Mouse (Mus musculus): ENCODE results near the gene Itpr2.

Gene Itpr2

DNA sequence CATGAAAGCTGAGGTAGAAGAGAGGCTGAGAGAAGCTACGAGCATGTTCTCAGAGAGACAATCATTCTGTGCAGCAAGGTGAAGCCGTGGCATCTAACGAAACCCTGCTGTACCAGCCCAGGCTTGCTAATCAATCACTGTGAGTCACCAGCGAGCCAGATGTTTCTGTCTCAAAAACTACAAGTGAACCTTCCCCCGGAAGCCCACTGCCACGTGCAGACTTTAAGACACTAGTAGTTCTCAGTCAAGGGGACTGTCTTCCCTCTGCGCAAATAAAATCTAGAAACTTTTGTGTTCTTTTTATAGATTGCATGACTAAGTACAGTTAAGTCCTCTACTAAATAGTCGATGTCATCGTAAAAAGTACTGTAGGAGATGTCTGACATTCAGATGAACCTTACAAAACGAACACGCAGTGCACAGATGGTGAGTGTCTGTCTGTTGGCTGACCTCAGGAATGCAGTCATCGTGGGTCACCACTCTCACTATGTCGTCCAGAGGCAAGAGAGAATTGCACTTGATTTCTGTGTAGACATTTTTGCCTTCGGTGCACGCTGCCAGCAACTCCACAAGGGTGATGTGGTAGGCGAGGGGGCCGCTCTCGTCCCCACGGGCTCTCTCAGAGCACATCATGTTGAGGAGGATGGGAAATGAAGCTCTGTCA is 177.3 kb downstream of the Itpr2 start:
- ATAC-seq (ENCODE audit: insufficient number of reproducible peaks, low FRiP score, low TSS enrichment) = no peak

DNA sequence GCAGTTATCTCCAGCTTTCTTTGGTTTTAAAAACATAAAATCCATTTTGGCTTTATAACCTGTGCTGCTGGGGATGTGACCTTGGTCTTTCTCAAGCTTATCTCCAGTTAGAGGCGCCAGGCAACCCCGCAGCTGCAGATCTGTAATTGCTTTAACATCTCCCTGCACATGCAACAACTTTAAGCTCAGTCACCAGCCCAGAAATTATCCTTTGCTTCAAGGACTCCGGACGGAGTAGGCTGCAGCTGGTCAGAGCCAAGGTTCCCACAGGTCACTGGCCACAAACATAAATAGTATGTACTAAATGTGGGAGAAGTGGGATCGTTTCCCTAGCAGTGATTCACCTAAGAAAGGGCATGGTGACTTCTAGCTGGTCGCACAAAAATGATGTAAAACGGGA is 179.5 kb downstream of the Itpr2 start:
- no peak for ATAC-seq (ENCODE audit: insufficient number of reproducible peaks, low FRiP score, low TSS enrichment)

DNA sequence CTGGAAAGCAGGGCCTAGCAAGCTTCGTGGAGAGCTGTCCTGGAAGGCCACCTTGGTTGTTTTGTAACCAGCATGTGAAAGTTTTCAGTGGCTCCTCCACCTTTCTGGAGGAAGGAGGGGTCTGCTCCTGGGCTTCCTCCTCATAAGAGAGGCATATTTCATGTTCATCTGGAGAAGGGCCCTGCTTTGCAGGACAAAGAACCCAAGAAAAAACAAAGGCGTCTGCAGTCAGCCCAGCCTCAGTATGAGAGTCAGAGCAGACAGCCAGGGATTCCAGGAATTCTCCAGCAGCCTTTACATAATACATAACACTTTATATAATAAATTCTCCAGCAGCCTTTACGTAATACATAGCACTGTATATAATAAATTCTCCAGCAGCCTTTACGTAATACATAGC is 180.1 kb downstream of the Itpr2 start:
- ATAC-seq (ENCODE audit: insufficient number of reproducible peaks, low FRiP score, low TSS enrichment) = no peak

- no peak for ATAC-seq (ENCODE audit: insufficient number of reproducible peaks, low FRiP score, low TSS enrichment)
Measured at GRCm38 (mm10) chr6:146316415-146316814, 185.6 kb downstream of the Itpr2 start.

DNA sequence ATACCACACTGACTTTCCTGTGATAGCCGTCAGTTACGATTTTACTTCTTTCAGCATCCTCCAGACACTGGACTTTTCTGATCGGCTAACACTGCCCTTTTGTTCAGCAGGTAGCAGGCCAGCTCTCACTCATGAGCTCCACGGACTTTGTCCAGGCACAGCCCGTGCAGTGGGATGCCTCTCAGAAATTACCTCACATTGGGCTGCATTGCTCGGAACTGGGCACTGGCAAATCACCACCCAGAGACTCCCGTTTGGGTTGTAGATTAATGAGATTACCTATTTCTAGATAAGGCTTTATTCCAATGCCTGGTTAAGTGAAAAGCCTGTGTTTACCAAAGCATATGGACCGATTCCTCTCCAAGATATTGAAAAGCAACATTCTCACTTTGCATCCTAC is 186.9 kb downstream of the Itpr2 start:
- ATAC-seq (ENCODE audit: insufficient number of reproducible peaks, low FRiP score, low TSS enrichment) = no peak

DNA sequence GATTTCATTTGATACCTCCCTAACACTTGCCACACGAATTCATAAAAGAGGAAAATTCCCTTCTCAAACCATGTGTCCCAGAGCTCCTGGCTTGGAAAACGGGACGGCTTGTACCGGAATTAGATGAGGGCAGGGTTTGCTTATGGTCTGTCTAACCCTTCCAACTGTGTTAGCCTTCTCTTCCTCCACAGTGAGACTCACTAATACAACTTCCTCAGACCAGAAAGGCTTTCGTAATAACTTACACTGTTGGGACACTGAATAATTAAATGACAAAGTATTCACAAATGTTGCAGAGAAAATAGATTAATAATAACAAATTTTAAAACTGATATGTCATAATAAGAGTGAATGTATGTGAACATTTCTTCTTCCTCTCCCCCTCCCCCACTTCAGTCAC is 187.7 kb downstream of the Itpr2 start:
- ATAC-seq (ENCODE audit: insufficient number of reproducible peaks, low FRiP score, low TSS enrichment) = no peak

DNA sequence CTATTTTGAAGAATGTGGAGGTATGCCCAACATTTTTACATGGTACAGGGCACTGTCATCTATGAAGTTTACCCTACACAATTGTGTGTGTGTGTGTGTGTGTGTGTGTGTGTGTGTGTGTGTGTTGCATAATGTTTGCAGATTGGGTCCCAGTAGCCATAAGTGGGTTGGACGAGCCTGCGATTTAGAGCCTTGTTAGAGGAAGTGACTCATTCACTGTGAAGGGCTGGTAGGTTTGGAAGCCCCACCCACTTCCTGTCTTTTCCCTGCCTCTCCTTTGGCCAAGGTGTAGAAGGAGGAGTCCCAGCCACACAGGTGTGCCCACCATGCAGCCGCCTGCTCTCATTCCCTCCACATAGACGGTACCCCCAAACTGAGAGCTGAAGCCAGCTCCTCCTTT is 188.6 kb downstream of the Itpr2 start:
- ATAC-seq (ENCODE audit: insufficient number of reproducible peaks, low FRiP score, low TSS enrichment) = no peak

- no peak for ATAC-seq (ENCODE audit: insufficient number of reproducible peaks, low FRiP score, low TSS enrichment)
Measured at GRCm38 (mm10) chr6:146310210-146310609, 191.8 kb downstream of the Itpr2 start.

DNA sequence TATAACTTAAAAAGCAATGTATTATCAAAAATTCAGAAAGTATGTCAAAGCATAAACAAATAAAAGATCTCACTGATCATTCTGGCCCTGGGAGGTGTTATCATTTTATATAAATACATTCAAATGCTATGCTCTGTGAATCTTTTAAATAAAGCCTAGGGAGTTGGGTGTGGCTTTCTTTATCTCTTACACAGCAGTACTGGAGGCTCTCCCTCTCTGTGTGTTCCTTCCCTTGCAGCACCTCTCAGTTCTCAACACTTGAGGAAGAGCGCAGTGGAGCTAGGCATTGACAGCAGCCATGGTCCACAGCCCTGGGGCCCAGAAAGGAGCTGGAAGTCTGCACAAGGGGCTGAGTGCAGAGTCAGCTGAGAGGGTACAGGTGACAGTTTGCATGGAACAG is 192.7 kb downstream of the Itpr2 start:
- no peak for ATAC-seq (ENCODE audit: insufficient number of reproducible peaks, low FRiP score, low TSS enrichment)

DNA sequence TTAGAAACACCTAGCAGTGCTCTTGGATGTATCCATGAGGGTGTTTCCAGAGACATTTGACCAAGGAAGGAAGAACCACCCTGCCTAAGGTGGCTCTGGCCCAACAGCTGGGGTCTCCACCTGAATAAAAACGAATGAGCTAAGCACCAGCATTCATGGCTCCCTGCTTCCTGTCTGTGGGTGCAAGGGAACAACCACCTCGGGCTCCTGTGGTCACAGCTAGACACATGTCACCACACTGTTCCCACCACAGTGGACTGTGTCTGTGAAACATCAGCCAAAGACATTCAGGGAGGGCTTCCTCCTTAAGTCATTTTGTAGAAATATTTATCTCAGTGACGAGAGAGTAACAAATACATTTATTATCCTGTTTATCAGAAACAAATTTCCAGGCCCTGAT is 196.0 kb downstream of the Itpr2 start:
- ATAC-seq (ENCODE audit: insufficient number of reproducible peaks, low FRiP score, low TSS enrichment) = no peak

GRCm38 (mm10) chr6:146304088-146304487 is 197.9 kb downstream of the Itpr2 start:
- no peak for ATAC-seq (ENCODE audit: insufficient number of reproducible peaks, low FRiP score, low TSS enrichment)

GRCm38 (mm10) chr6:146303336-146303735 is 198.7 kb downstream of the Itpr2 start:
- ATAC-seq (ENCODE audit: insufficient number of reproducible peaks, low FRiP score, low TSS enrichment) = no peak

GRCm38 (mm10) chr6:146302574-146303130 is 199.4 kb downstream of the Itpr2 start:
- no peak for ATAC-seq (ENCODE audit: insufficient number of reproducible peaks, low FRiP score, low TSS enrichment)

- ATAC-seq (ENCODE audit: insufficient number of reproducible peaks, low FRiP score, low TSS enrichment) = no peak
Measured at GRCm38 (mm10) chr6:146302101-146302500, 199.9 kb downstream of the Itpr2 start.

GRCm38 (mm10) chr6:146300961-146301360 is 201.1 kb downstream of the Itpr2 start:
- ATAC-seq (ENCODE audit: insufficient number of reproducible peaks, low FRiP score, low TSS enrichment) = no peak

GRCm38 (mm10) chr6:146298712-146299111 is 203.3 kb downstream of the Itpr2 start:
- no peak for ATAC-seq (ENCODE audit: insufficient number of reproducible peaks, low FRiP score, low TSS enrichment)

- no peak for ATAC-seq (ENCODE audit: insufficient number of reproducible peaks, low FRiP score, low TSS enrichment)
Measured at GRCm38 (mm10) chr6:146291036-146291435, 211.0 kb downstream of the Itpr2 start.

- no peak for ATAC-seq (ENCODE audit: insufficient number of reproducible peaks, low FRiP score, low TSS enrichment)
Measured at GRCm38 (mm10) chr6:146289801-146290200, 212.2 kb downstream of the Itpr2 start.

DNA sequence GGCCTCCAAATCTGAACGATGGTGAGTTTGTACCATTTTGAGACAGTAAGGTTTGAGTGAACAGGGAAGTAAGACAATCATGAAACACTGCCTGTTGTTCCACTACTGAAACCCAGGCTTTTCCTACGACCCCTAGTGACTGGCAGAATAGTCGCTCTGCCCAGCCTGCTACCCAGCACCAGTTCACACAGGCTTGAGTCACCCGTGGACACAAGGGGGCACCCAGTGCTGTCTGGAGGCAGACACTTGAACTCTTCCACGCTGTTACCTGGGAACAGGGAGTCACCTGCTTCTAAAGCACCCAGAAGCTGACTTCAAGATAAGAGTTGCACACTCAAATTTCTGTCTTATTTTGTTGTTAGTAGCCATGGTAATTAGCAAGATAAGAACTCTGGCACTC is 213.8 kb downstream of the Itpr2 start:
- ATAC-seq (ENCODE audit: insufficient number of reproducible peaks, low FRiP score, low TSS enrichment) = no peak

- ATAC-seq (ENCODE audit: insufficient number of reproducible peaks, low FRiP score, low TSS enrichment) = no peak
Measured at GRCm38 (mm10) chr6:146284921-146285565, 217.0 kb downstream of the Itpr2 start.

GRCm38 (mm10) chr6:146283981-146284380 is 218.0 kb downstream of the Itpr2 start:
- no peak for ATAC-seq (ENCODE audit: insufficient number of reproducible peaks, low FRiP score, low TSS enrichment)
